Mouse (Mus musculus): ENCODE results near the gene Adamts4. TPM values are rescaled to one million over a fixed set of nuclear protein-coding genes. Genes with fewer than 3 reads are reported as not detected.

The Adamts4 gene
- polyA plus RNA-seq, 1 experiment from 2014 or later: 3.7 TPM

DNA sequence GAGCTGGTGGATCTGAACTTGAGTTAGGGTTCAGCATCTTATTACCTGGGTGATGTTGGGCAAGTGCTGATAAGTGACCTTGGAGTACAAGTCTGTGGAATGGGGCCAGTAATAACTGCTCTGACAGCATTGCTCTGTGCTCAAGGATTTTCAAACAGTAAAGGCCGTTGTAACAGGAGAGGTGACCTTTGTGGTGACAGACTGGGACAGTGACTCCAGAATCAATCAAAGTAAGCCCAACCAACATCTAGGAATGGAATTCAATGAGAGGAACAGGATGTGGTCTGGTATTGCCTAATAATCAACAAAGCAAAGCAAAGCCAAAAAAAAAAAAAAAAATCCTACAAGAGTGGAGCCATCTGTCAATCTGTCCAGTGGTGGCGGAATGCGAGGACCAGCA lies 10.1 kb downstream of the Adamts4 start:
- H3K9me3 ChIP-seq (ENCODE audit: control insufficient read depth, low read length): no peaks in the 10 kb centered on the region
- H3K4me1 ChIP-seq (replicated peaks; ENCODE audit: control insufficient read depth, insufficient read depth, low read length): peaks cover 6% of the 10 kb centered on the region
- no peak overlapping the region for H3K4me2 ChIP-seq (replicated peaks)
- 83% methylated on average over 3 of the region's 3 CpGs for WGBS
- DNase-seq (ENCODE audit: low spot score) (no peak), ATAC-seq (ENCODE audit: low FRiP score) (no peak)
- no peaks in the 10 kb centered on the region for H3K36me3 ChIP-seq (replicated peaks; ENCODE audit: control insufficient read depth, insufficient read depth)
- no peaks in the 10 kb centered on the region for H3K27me3 ChIP-seq (ENCODE audit: control insufficient read depth, insufficient read depth, low read length)
- no peak overlapping the region for H3K4me3 ChIP-seq (replicated peaks; ENCODE audit: low read length)
- no peak overlapping the region for H3K27ac ChIP-seq
- no peak overlapping the region for H3K9ac ChIP-seq

DNA sequence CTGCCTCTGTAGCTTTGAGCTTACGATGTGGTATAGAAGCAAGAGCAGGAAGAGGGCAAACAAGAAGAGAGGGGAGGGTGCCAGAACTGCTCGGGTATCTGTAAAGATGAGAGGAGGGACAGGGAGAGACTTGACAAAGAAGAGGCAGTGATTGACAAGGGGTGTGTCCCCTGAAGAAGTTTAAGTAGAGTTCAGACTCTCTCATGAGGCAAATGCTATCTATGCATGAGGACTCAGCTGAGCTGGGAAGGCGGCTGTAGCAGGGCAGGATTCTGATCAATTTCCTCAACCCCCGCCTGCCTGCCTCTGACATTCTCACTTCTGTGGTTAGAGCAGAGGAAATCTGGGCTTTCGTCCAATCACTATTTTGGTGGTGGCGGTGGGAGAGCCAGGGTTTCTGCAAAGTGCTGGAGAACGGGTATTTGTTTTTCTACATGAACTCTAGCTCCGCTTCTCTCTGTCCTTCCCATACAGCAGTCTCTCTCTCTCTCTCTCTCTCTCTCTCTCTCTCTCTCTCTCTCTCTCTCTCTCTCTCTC lies 12.4 kb downstream of the Adamts4 start:
- ATAC-seq (ENCODE audit: low FRiP score): peak; percentile 79

DNA sequence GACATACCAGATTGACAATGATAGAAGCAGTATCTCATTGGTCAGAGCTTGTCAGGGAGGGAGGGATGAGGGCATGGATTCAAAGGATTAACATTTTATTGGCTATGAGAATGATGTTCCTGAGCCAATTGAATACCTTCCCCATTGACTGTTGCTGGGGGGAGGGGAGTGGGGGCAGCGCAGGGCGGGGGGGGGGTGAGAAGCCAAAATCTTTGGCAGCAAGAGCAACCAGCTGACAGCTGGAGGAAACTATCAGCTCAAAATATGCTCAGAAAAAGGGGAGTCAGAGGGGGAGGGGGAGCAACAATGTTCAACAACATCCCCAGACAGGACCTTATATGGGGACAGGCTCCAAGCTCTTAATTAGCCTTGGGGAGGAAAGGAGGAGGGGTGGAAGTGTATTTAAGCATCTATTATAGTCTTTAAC lies 13.0 kb downstream of the Adamts4 start:
- no peaks in the 10 kb centered on the region for H3K36me3 ChIP-seq (replicated peaks; ENCODE audit: control insufficient read depth, insufficient read depth)
- H3K4me3 ChIP-seq (replicated peaks; ENCODE audit: low read length): 0 out of 2 replicates have a peak overlapping the region, but pooled peaks have one; percentile 28
- H3K27ac ChIP-seq: peak overlapping the region; percentile 76
- ATAC-seq (ENCODE audit: low FRiP score) (peak; percentile 94), DNase-seq (ENCODE audit: low spot score) (peak; percentile 70)
- H3K4me2 ChIP-seq (replicated peaks): peak overlapping the region; percentile 56
- H3K4me1 ChIP-seq (replicated peaks; ENCODE audit: control insufficient read depth, insufficient read depth, low read length): peaks cover 6% of the 10 kb centered on the region
- H3K27me3 ChIP-seq (ENCODE audit: control insufficient read depth, insufficient read depth, low read length): no peaks in the 10 kb centered on the region
- 0% methylated on average over 2 of the region's 2 CpGs for WGBS
- no peak overlapping the region for H3K9ac ChIP-seq
- no peaks in the 10 kb centered on the region for H3K9me3 ChIP-seq (ENCODE audit: control insufficient read depth, low read length)

More for the DNA sequence above, 12.4 kb downstream of the Adamts4 start:
- peak overlapping the region; percentile 76 for H3K27ac ChIP-seq
- DNase-seq (ENCODE audit: low spot score): peak; percentile 75
- peak overlapping the region; percentile 26 for H3K9ac ChIP-seq
- no peaks in the 10 kb centered on the region for H3K27me3 ChIP-seq (ENCODE audit: control insufficient read depth, insufficient read depth, low read length)
- no peaks in the 10 kb centered on the region for H3K36me3 ChIP-seq (replicated peaks; ENCODE audit: control insufficient read depth, insufficient read depth)
- peaks cover 6% of the 10 kb centered on the region for H3K4me1 ChIP-seq (replicated peaks; ENCODE audit: control insufficient read depth, insufficient read depth, low read length)
- 4% methylated on average over 8 of the region's 8 CpGs for WGBS
- H3K4me2 ChIP-seq (replicated peaks): peak overlapping the region; percentile 56
- no peaks in the 10 kb centered on the region for H3K9me3 ChIP-seq (ENCODE audit: control insufficient read depth, low read length)
- peak overlapping the region; percentile 28 for H3K4me3 ChIP-seq (replicated peaks; ENCODE audit: low read length)

DNA sequence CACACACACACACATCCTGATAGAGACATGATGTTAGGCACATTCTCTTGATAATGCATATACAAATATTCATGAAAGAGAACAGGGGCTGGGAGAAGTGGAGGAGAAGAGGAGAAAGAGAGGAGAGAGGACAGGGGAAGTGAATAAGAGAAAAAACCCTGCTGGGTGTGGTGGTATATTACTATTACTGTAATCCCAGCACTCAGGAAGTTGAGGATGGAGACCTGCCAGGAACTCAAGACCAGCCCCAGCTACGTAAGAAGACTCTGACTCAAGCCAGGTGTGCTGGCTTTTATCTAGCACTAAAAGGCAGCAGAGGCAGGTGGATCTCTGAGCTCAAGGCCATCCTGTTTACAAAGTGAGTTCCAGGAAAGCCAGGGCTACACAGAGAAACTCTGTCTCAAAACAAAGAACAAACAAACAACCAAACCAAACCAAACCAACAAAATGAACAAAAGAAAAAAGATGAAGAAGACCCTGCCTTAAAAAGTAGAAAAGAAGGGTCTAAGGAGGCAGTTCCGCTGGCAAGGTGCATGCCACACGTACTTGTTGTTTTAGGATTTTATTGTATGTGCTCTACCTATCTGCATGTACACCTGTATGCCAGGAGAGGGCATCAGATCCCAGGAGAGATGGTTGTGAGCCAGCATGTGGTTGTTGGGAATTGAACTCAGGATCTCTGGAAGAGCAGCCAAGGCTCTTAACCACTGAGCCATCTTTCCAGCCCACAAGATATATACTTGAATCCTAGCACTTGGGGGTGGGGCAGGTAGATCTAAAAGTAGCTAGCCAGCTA lies 13.6 kb downstream of the Adamts4 start:
- no peaks in the 10 kb centered on the region for H3K9me3 ChIP-seq (ENCODE audit: control insufficient read depth, low read length)
- peak overlapping the region; percentile 56 for H3K4me2 ChIP-seq (replicated peaks)
- H3K4me3 ChIP-seq (replicated peaks; ENCODE audit: low read length): no peak overlapping the region
- H3K4me1 ChIP-seq (replicated peaks; ENCODE audit: control insufficient read depth, insufficient read depth, low read length): peaks cover 6% of the 10 kb centered on the region
- H3K36me3 ChIP-seq (replicated peaks; ENCODE audit: control insufficient read depth, insufficient read depth): no peaks in the 10 kb centered on the region
- H3K9ac ChIP-seq: no peak overlapping the region
- DNase-seq (ENCODE audit: low spot score) (no peak), ATAC-seq (ENCODE audit: low FRiP score) (no peak)
- H3K27ac ChIP-seq: peak overlapping the region; percentile 62
- 80% methylated on average over 3 of the region's 3 CpGs for WGBS
- no peaks in the 10 kb centered on the region for H3K27me3 ChIP-seq (ENCODE audit: control insufficient read depth, insufficient read depth, low read length)

DNA sequence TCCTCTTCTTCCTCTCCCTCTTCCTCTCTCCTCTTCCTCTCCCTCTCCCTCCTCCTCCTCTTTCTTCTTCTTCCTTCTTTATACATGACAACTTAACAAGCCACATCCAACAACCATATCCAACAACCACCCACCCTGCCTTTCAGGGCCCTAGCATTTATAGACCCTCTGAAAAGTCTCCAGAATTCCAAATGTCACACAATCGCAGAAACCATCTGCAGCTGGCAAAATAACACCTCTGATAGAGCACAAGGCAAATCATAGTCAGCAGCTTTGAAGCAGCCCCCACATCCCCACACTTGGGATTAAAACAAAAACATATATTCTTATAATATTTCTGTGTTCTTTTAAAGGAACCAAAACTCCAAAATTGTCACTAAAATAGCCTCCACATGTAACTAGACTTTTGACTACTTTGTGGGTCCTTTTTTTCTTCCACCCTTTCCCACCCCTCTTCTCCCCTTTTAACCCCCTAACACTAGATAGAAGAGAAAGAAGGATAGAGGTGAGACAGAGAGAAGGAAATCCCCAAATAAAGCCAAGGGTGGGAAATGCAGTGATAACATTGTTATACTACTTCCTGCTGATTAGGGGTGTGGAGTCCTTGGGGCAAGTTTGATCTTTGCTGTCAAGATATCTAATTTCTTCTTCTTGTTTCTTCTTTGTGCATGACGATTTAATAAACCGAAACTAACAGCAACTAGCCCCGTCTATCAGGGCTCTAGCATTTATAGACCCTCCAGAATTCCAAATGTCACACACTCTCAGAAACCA lies 15.9 kb downstream of the Adamts4 start:
- Histone ChIP-seq H3K9me3 (ENCODE audit: control insufficient read depth, low read length) (no peaks in the 10 kb centered on the region), H3K4me3 (replicated peaks; ENCODE audit: low read length) (no peak overlapping the region), H3K36me3 (replicated peaks; ENCODE audit: control insufficient read depth, insufficient read depth) (no peaks in the 10 kb centered on the region), H3K27me3 (ENCODE audit: control insufficient read depth, insufficient read depth, low read length) (no peaks in the 10 kb centered on the region), H3K9ac (no peak overlapping the region), H3K27ac (no peak overlapping the region), H3K4me1 (replicated peaks; ENCODE audit: control insufficient read depth, insufficient read depth, low read length) (peaks cover 17% of the 10 kb centered on the region), H3K4me2 (replicated peaks) (no peak overlapping the region)
- ATAC-seq (ENCODE audit: low FRiP score): no peak
- no peak for DNase-seq (ENCODE audit: low spot score)
- 79% methylated on average over 4 of the region's 4 CpGs for WGBS

DNA sequence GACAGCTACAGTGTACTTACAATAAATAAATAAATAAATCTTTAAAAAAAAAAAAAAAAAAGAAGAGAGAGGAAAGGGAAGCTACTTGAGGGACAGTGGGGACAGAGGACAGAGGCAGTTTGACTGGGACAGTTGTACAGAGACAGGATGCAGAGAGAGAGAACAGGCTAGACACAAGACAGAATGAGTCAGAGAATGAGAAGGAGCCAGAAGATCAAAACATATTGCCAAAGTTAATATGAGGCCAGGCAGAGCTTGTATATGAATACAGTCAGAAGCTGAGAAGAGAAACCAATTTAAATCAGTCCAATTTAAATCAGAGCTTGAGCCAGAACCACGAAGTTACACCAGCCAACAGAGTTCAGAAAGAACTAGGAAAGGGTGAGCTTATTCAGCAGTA lies 18.1 kb downstream of the Adamts4 start:
- WGBS: 56% methylated on average over 1 of the region's 1 CpGs
- no peak for ATAC-seq (ENCODE audit: low FRiP score)

DNA sequence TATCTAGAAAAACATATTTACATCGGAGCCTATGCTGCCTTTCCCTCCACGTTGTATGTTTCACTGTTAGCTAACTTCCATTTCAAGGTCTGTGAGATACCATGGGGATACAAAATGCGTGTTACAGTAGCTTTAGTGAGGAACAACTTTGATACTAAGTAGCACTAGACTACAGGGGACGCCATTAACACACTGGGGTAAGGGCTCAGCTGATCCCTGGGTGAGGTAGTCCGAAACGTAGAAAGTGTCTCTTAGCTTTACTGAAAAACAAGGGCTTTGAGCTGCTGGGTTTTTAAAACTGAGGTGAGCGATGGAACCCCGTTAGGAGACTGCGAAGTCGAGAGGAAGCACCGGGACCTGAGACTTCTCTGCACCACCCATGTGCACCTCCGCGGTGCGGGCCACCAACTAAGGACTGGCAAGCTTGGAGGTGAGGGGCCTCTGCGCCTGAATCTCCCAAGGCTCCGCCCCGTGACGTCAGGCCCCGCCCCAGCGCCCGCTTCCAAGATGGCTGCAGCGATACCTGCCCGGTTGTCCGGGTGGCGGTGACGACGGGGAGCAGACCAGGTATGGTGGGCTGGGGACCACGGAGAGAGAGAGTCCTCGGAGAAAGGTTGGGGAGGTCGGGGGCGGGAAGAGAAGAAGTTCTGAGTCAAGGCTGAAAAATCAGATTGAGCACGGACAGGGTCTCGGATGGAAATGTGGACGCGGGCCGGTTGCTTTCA lies 19.8 kb downstream of the Adamts4 start, which contains the start of gene B4galt3:
TSS of gene B4galt3 (plus strand) at position 481 of the 725 bp plus-strand sequence.
- Histone ChIP-seq H3K36me3 (replicated peaks; ENCODE audit: control insufficient read depth, insufficient read depth) (peaks cover 34% of the 10 kb centered on the region), H3K9ac (peak within 1 kb of the TSS; percentile 82), H3K27ac (peak within 1 kb of the TSS; percentile 55), H3K27me3 (ENCODE audit: control insufficient read depth, insufficient read depth, low read length) (no peaks in the 10 kb centered on the region), H3K4me1 (replicated peaks; ENCODE audit: control insufficient read depth, insufficient read depth, low read length) (peaks cover 19% of the 10 kb centered on the region), H3K9me3 (ENCODE audit: control insufficient read depth, low read length) (no peaks in the 10 kb centered on the region), H3K4me2 (replicated peaks) (peak within 1 kb of the TSS; percentile 81), H3K4me3 (replicated peaks; ENCODE audit: low read length) (peak within 1 kb of the TSS; percentile 74)
- ATAC-seq (ENCODE audit: low FRiP score) (peak; percentile 95), DNase-seq (ENCODE audit: low spot score) (peak; percentile 92)
- WGBS: 4% methylated on average over 35 of the region's 36 CpGs

More for the DNA sequence above, 18.1 kb downstream of the Adamts4 start:
- H3K9me3 ChIP-seq (ENCODE audit: control insufficient read depth, low read length): no peaks in the 10 kb centered on the region
- H3K36me3 ChIP-seq (replicated peaks; ENCODE audit: control insufficient read depth, insufficient read depth): peaks cover 17% of the 10 kb centered on the region
- H3K4me3 ChIP-seq (replicated peaks; ENCODE audit: low read length): no peak overlapping the region
- peaks cover 19% of the 10 kb centered on the region for H3K4me1 ChIP-seq (replicated peaks; ENCODE audit: control insufficient read depth, insufficient read depth, low read length)
- H3K27ac ChIP-seq: no peak overlapping the region
- no peaks in the 10 kb centered on the region for H3K27me3 ChIP-seq (ENCODE audit: control insufficient read depth, insufficient read depth, low read length)
- no peak for DNase-seq (ENCODE audit: low spot score)
- H3K9ac ChIP-seq: no peak overlapping the region
- H3K4me2 ChIP-seq (replicated peaks): no peak overlapping the region

DNA sequence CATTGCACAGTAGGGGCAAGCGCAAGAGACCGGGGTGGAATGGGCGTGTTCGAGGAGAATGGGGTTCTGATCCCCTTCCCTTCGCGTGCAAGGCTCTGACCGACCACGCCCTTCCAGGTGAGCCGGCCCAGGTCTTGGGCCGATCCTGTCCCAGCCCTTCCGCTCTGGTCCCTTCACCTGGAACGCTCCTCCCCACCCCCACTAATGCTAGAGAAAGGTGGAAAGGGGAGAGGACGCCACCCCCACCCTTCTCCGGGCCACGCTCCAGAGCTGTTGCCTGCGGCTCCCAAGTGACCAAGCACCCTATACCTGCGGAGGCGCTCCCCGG lies 20.3 kb downstream of the Adamts4 start:
- Histone ChIP-seq H3K27me3 (ENCODE audit: control insufficient read depth, insufficient read depth, low read length) (no peaks in the 10 kb centered on the region), H3K4me1 (replicated peaks; ENCODE audit: control insufficient read depth, insufficient read depth, low read length) (peaks cover 19% of the 10 kb centered on the region), H3K9ac (peak overlapping the region; percentile 82), H3K4me2 (replicated peaks) (peak overlapping the region; percentile 81), H3K27ac (no peak overlapping the region), H3K4me3 (replicated peaks; ENCODE audit: low read length) (peak overlapping the region; percentile 74), H3K9me3 (ENCODE audit: control insufficient read depth, low read length) (no peaks in the 10 kb centered on the region), H3K36me3 (replicated peaks; ENCODE audit: control insufficient read depth, insufficient read depth) (peaks cover 39% of the 10 kb centered on the region)
- ATAC-seq (ENCODE audit: low FRiP score): peak; percentile 69
- DNase-seq (ENCODE audit: low spot score): no peak
- WGBS: under 1% methylated on average over 19 of the region's 19 CpGs
